ENCODE assay signal across 38 mouse cellular contexts in genomic region chr13:73653266-73653665, GRCm38 (mm10). TPM values are rescaled to one million over a fixed set of nuclear protein-coding genes. Genes with fewer than 3 reads are reported as not detected.
"Had no signal": no experiment of that assay in that cellular context is flagged by ENCODE, and none has a peak within 500 bp of the region (broad histone marks: within the 10 kb centered on the region; RNA-seq: fewer than 3 reads in every experiment).

No protein-coding gene starts in this region.

- H3K9me3 ChIP-seq: heart, embryonic 13.5 days; heart, embryonic 15.5 days; hindbrain, embryonic 15.5 days; kidney, embryonic 15.5 days; limb, embryonic 13.5 days; limb, embryonic 15.5 days; liver, embryonic 13.5 days; liver, embryonic 15.5 days had no signal

- H3K27ac ChIP-seq: gastrocnemius, adult 2 months; heart, adult 2 months; heart, embryonic 13.5 days; heart, embryonic 15.5 days; hindbrain, embryonic 13.5 days; hindbrain, embryonic 15.5 days; hindbrain, postnatal 0 days; kidney, embryonic 15.5 days; limb, embryonic 13.5 days; limb, embryonic 15.5 days; liver, embryonic 13.5 days; liver, embryonic 15.5 days had no signal

- ATAC-seq: hindbrain, postnatal 0 days; intestine, embryonic 16.5 days had no signal

- DNase-seq: gastrocnemius, adult 2 months; gastrocnemius, postnatal 10 days; gastrocnemius, postnatal 25 days; heart, adult 11 months; heart, adult 2 months; heart, postnatal 14 days; heart, postnatal 36 days; kidney, postnatal 10 days; kidney, postnatal 25 days; layer of hippocampus, adult 9-11 months; layer of hippocampus, postnatal 36 days; left cerebral cortex, postnatal 4 days; liver, embryonic 13.5 days; lung, adult 18-20 months had no signal

- H3K4me1 ChIP-seq: heart, embryonic 13.5 days; heart, embryonic 15.5 days; hindbrain, embryonic 13.5 days; hindbrain, embryonic 15.5 days; kidney, embryonic 15.5 days; limb, embryonic 13.5 days; limb, embryonic 15.5 days; liver, embryonic 13.5 days; liver, embryonic 15.5 days had no signal

- H3K4me3 ChIP-seq: gastrocnemius, adult 2 months; heart, adult 2 months; heart, embryonic 13.5 days; heart, embryonic 15.5 days; hindbrain, embryonic 13.5 days; hindbrain, embryonic 15.5 days; kidney, embryonic 15.5 days; limb, embryonic 13.5 days; limb, embryonic 15.5 days; liver, embryonic 13.5 days; liver, embryonic 15.5 days had no signal

- H3K36me3 ChIP-seq: heart, embryonic 15.5 days; liver, embryonic 13.5 days; liver, embryonic 15.5 days had no signal

- H3K9ac ChIP-seq: heart, embryonic 13.5 days; heart, embryonic 15.5 days; hindbrain, embryonic 13.5 days; hindbrain, embryonic 15.5 days; kidney, embryonic 15.5 days; limb, embryonic 13.5 days; limb, embryonic 15.5 days; liver, embryonic 13.5 days; liver, embryonic 15.5 days had no signal

- H3K27me3 ChIP-seq: heart, embryonic 15.5 days; hindbrain, embryonic 13.5 days; hindbrain, embryonic 15.5 days; limb, embryonic 13.5 days; limb, embryonic 15.5 days; liver, embryonic 13.5 days; liver, embryonic 15.5 days had no signal

- H3K4me2 ChIP-seq: heart, embryonic 11.5 days; heart, embryonic 13.5 days; heart, embryonic 15.5 days; hindbrain, embryonic 13.5 days; hindbrain, embryonic 15.5 days; kidney, embryonic 15.5 days; limb, embryonic 13.5 days; limb, embryonic 15.5 days; liver, embryonic 13.5 days; liver, embryonic 15.5 days had no signal

RNA-seq across cellular contexts. Expression of gene Slc6a18, which starts 24.6 kb away (rescaled TPM):
- total RNA-seq: gastrocnemius, adult 2 months; heart, adult 2 months; heart, postnatal 14 days; heart, postnatal 36 days; hematopoietic stem cell, adult 5-6 weeks; hindbrain, postnatal 0 days; layer of hippocampus, adult 18-20 months; layer of hippocampus, adult 8-10 months; layer of hippocampus, postnatal 14 days; layer of hippocampus, postnatal 36 days; left cerebral cortex, adult 18-20 months; left cerebral cortex, adult 8-10 months; left cerebral cortex, postnatal 10 days; left cerebral cortex, postnatal 25 days; left cerebral cortex, postnatal 4 days had no signal
- polyA plus RNA-seq: frontal cortex, adult 2 months; heart, adult 2 months; heart, embryonic 11.5 days; heart, embryonic 13.5 days; heart, embryonic 15.5 days; heart, postnatal 0 days; hindbrain, embryonic 11.5 days; hindbrain, embryonic 13.5 days; hindbrain, embryonic 15.5 days; hindbrain, postnatal 0 days; intestine, embryonic 14.5 days; intestine, embryonic 16.5 days; limb, embryonic 11.5 days; limb, embryonic 13.5 days; liver, embryonic 13.5 days; liver, embryonic 15.5 days had no signal

RNA-seq across cellular contexts. Expression of gene Tert, which starts 26.6 kb away (rescaled TPM):
- total RNA-seq: heart, postnatal 36 days had no signal

RNA-seq across cellular contexts. Expression of gene Slc6a19, which starts 51.4 kb away (rescaled TPM):
- total RNA-seq: gastrocnemius, adult 2 months; gastrocnemius, postnatal 10 days; heart, adult 2 months; heart, postnatal 36 days; hematopoietic stem cell, adult 5-6 weeks; layer of hippocampus, postnatal 36 days; left cerebral cortex, adult 18-20 months; left cerebral cortex, postnatal 10 days; left cerebral cortex, postnatal 4 days had no signal
- polyA plus RNA-seq: heart, embryonic 11.5 days; heart, embryonic 13.5 days; heart, embryonic 15.5 days; heart, postnatal 0 days; hindbrain, embryonic 11.5 days; limb, embryonic 11.5 days had no signal
